Mouse (Mus musculus) limb, embryonic 14.5 days (tissue): ENCODE measurements around the gene Morn5. TPM values are rescaled to one million over a fixed set of nuclear protein-coding genes. Genes with fewer than 3 reads are reported as not detected.

Experiments used
- ATAC-seq: fragments of 200-750 bp; cut with Nextera tagmentation; 2 replicates; pipeline ENCODE4 v1.8.0; 2017; ENCODE audit warnings: low read depth, moderate number of reproducible peaks, moderate TSS enrichment; ENCODE audit not compliant: low FRiP score
- DNase-seq: peaks from one replicate; pipeline ENCODE4 v3.0.0-alpha.2; 2015; ENCODE audit warnings: low spot score
- H3K27ac ChIP-seq: fragments of 300-500 bp; sonication (generic); replicated peaks from 2 replicates; pipeline ENCODE4 v1.5.1; 2014; ENCODE audit warnings: low read depth, mild to moderate bottlenecking, low read length, moderate library complexity, mixed read lengths
- H3K27me3 ChIP-seq: fragments of 300-500 bp; sonication (generic); 2 replicates; pipeline ENCODE4 v1.6.1; 2014; ENCODE audit warnings: low read length, mixed read lengths; ENCODE audit not compliant: control insufficient read depth, insufficient read depth
- H3K36me3 ChIP-seq: fragments of 300-500 bp; sonication (generic); 2 replicates; pipeline ENCODE4 v1.6.1; 2014; ENCODE audit warnings: mild to moderate bottlenecking, low read length, moderate library complexity, mixed read lengths; ENCODE audit not compliant: control insufficient read depth, insufficient read depth
- H3K4me1 ChIP-seq: fragments of 300-500 bp; sonication (generic); 2 replicates; pipeline ENCODE4 v1.6.1; 2014; ENCODE audit warnings: antibody characterized with exemption, low read length, mixed read lengths; ENCODE audit not compliant: control insufficient read depth, insufficient read depth
- H3K4me2 ChIP-seq: fragments of 300-500 bp; sonication (generic); replicated peaks from 2 replicates; pipeline ENCODE4 v1.6.1; 2014; ENCODE audit warnings: low read depth, mild to moderate bottlenecking, low read length, moderate library complexity; ENCODE audit not compliant: severe bottlenecking
- H3K4me3 ChIP-seq: fragments of 300-500 bp; sonication (generic); replicated peaks from 2 replicates; pipeline ENCODE4 v1.5.1; 2014; ENCODE audit warnings: low read length
- H3K9ac ChIP-seq: fragments of 300-500 bp; sonication (generic); 2 replicates; pipeline ENCODE4 v1.6.1; 2014; ENCODE audit warnings: mild to moderate bottlenecking, low read depth, low read length, moderate library complexity; ENCODE audit not compliant: severe bottlenecking
- H3K9me3 ChIP-seq: fragments of 300-500 bp; sonication (generic); 2 replicates; pipeline ENCODE4 v1.6.1; 2016; ENCODE audit warnings: low read length; ENCODE audit not compliant: control insufficient read depth
- POLR2A ChIP-seq: fragments of 200-500 bp; IDR thresholded peaks from 2 replicates; pipeline ENCODE4 v1.8.0; 2012; ENCODE audit warnings: inconsistent platforms, mild to moderate bottlenecking, moderate library complexity, borderline replicate concordance; ENCODE audit not compliant: insufficient read depth, insufficient read length; ENCODE audit errors: extremely low read depth
- WGBS: fragments of 180-500 bp; shearing (Covaris S2); extraction: QIAGEN DNeasy Blood & Tissue Kit; methylation state at CpG from one replicate; pipeline ENCODE4 v1.1.7; 2014; 5-methylcytosine and 5-hydroxymethylcytosine counted together
- polyA plus RNA-seq, 2 experiments: library from polyadenylated mRNA; depleted of rRNA in 1 of 2; stranded (reverse) in 1 of 2; unstranded in 1 of 2; fragments of >200 nt; fragmentation: Nextera tagmentation in 1 of 2; extraction: Ambion mirVana in 1 of 2; gene quantifications; 2 replicates each; pipeline versions ENCODE4 v1.2.1 to v1.2.3; 2012 to 2014

Gene Morn5
- polyA plus RNA-seq, 2 experiments: 0.19 TPM; not detected in 1

GRCm38 (mm10) chr2:36104436-36104955, 55.2 kb downstream of the Morn5 start:
- ATAC-seq (no peak), DNase-seq (no peak)
- Histone ChIP-seq H3K9ac (peak overlapping the region; percentile 48), H3K4me2 (peak overlapping the region; percentile 85), H3K4me1 (peaks cover 30% of the 10 kb centered on the region), H3K27ac (no peak overlapping the region), H3K36me3 (no peaks in the 10 kb centered on the region), H3K4me3 (peak overlapping the region; percentile 45), H3K9me3 (no peaks in the 10 kb centered on the region), H3K27me3 (peaks cover 100% of the 10 kb centered on the region)
- WGBS: under 1% methylated on average over 32 of the region's 32 CpGs
- no peak for TF ChIP-seq POLR2A

- Histone ChIP-seq H3K36me3 (no peaks in the 10 kb centered on the region), H3K9me3 (no peaks in the 10 kb centered on the region), H3K9ac (peak within 1 kb of the TSS; percentile 48), H3K4me3 (peak within 1 kb of the TSS; percentile 45), H3K27ac (no peak within 1 kb of the TSS), H3K27me3 (peaks cover 97% of the 10 kb centered on the region), H3K4me1 (peaks cover 30% of the 10 kb centered on the region), H3K4me2 (peak within 1 kb of the TSS; percentile 85)
- TF ChIP-seq POLR2A: no peak
- ATAC-seq: 0 out of 2 replicates have a peak, but pooled peaks have one; percentile 32
- under 1% methylated on average over 49 of the region's 58 CpGs for WGBS
- no peak for DNase-seq
Observed at GRCm38 (mm10) chr2:36104956-36105741, 55.9 kb downstream of the Morn5 start, which contains the start of gene Lhx6. Gene Lhx6, minus strand, starts transcription at chr2:36105408.

DNA sequence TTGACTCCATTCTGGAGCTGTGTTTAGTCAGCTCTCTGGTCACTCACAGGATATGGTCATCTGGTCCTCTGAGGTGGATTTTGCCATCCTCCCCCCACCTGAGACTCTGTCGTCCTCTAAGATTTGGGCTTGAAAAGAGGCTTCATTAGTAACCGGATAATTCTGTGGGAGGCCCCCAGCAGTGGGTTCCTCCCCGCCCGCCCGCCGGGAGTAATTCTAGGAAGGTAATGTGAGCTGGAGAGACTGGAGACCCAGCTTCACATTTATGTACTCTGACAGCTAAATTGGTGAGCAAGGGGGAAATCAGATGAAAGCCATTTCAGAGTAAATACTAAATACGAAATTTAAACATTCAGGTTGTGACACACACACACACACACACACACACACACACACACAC, 59.4 kb downstream of the Morn5 start:
- H3K36me3 ChIP-seq: no peaks in the 10 kb centered on the region
- peaks cover 69% of the 10 kb centered on the region for H3K27me3 ChIP-seq
- TF ChIP-seq POLR2A: no peak
- H3K4me1 ChIP-seq: peaks cover 15% of the 10 kb centered on the region
- no peak overlapping the region for H3K9ac ChIP-seq
- no peak for ATAC-seq
- H3K4me2 ChIP-seq: no peak overlapping the region
- no peak for DNase-seq
- no peak overlapping the region for H3K4me3 ChIP-seq
- H3K9me3 ChIP-seq: no peaks in the 10 kb centered on the region
- H3K27ac ChIP-seq: no peak overlapping the region
- WGBS: 5% methylated on average over 7 of the region's 7 CpGs

- TF ChIP-seq POLR2A: no peak
- ATAC-seq (no peak), DNase-seq (no peak)
- no peak overlapping the region for H3K4me3 ChIP-seq
- WGBS: 74% methylated on average over 3 of the region's 3 CpGs
- peaks cover 17% of the 10 kb centered on the region for H3K36me3 ChIP-seq
- H3K4me1 ChIP-seq: no peaks in the 10 kb centered on the region
- no peak overlapping the region for H3K9ac ChIP-seq
- H3K9me3 ChIP-seq: no peaks in the 10 kb centered on the region
- no peak overlapping the region for H3K4me2 ChIP-seq
- H3K27ac ChIP-seq: no peak overlapping the region
- H3K27me3 ChIP-seq: peaks cover 28% of the 10 kb centered on the region
Observed at GRCm38 (mm10) chr2:36112632-36113031, 63.4 kb downstream of the Morn5 start.

- WGBS: 89% methylated on average over 9 of the region's 9 CpGs
- Histone ChIP-seq H3K36me3 (peaks cover 82% of the 10 kb centered on the region), H3K4me1 (no peaks in the 10 kb centered on the region)
Observed at GRCm38 (mm10) chr2:36126795-36127429, 77.7 kb downstream of the Morn5 start.

More at GRCm38 (mm10) chr2:36126795-36127429, 77.7 kb downstream of the Morn5 start:
- no peaks in the 10 kb centered on the region for H3K27me3 ChIP-seq
- H3K9me3 ChIP-seq: no peaks in the 10 kb centered on the region
- no peak overlapping the region for H3K9ac ChIP-seq
- no peak overlapping the region for H3K4me3 ChIP-seq
- H3K27ac ChIP-seq: no peak overlapping the region
- TF ChIP-seq POLR2A: no peak
- DNase-seq (no peak), ATAC-seq (no peak)
- H3K4me2 ChIP-seq: no peak overlapping the region
